Mouse (Mus musculus): ENCODE results near the gene Crygs. TPM values are rescaled to one million over a fixed set of nuclear protein-coding genes. Genes with fewer than 3 reads are reported as not detected.

The Crygs gene
- polyA plus RNA-seq, 1 experiment from 2014 or later = not detected

GRCm38 (mm10) chr16:22844061-22844801 lies 32.9 kb upstream of the Crygs start:
- Histone ChIP-seq H3K27ac (ENCODE audit: low read depth, low read length) (0 out of 2 replicates have a peak overlapping the region, but pooled peaks have one; percentile 26), H3K36me3 (ENCODE audit: control insufficient read depth, insufficient read depth, low read length) (no peaks in the 10 kb centered on the region), H3K4me2 (peak overlapping the region; percentile 81), H3K27me3 (replicated peaks; ENCODE audit: control insufficient read depth, insufficient read depth, low read length) (no peaks in the 10 kb centered on the region), H3K4me1 (replicated peaks; ENCODE audit: control insufficient read depth, insufficient read depth, low read length) (peaks cover 9% of the 10 kb centered on the region; the same call in 1 of the 2 replicates), H3K4me3 (ENCODE audit: low read depth, low read length) (peak overlapping the region; percentile 53), H3K9ac (ENCODE audit: low read depth, low read length) (peak overlapping the region; percentile 66), H3K9me3 (ENCODE audit: control insufficient read depth, low read length) (no peaks in the 10 kb centered on the region)
- WGBS = 11% methylated on average over 25 of the region's 26 CpGs
- ATAC-seq (replicated peaks; ENCODE audit: low FRiP score) (peak; percentile 88), DNase-seq (ENCODE audit: low spot score) (peak; percentile 75)

DNA sequence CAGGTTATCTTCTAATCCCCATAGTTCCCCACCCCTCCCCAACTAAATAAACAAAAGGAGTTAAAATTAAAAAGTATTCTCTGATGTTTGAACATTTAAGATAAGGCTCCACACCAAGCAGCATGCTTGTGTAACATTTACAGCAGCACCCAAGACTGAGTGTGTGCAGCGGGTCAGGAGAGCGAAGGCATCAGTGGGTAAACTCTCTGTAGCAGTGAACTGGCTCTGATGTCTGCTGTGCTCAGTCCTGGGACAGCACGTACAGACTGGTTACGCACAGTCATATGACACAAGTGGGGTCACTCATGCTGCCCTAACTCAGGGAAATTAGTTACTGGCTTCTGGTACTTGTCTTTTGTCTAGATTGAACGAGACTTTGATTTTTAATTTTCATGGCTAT lies 31.5 kb upstream of the Crygs start:
- Histone ChIP-seq H3K27me3 (replicated peaks; ENCODE audit: control insufficient read depth, insufficient read depth, low read length) (no peaks in the 10 kb centered on the region), H3K9me3 (ENCODE audit: control insufficient read depth, low read length) (no peaks in the 10 kb centered on the region), H3K27ac (ENCODE audit: low read depth, low read length) (no peak overlapping the region), H3K9ac (ENCODE audit: low read depth, low read length) (no peak overlapping the region), H3K36me3 (ENCODE audit: control insufficient read depth, insufficient read depth, low read length) (0 out of 2 replicates have a peak, but pooled peaks cover 5% of the 10 kb centered on the region), H3K4me2 (no peak overlapping the region), H3K4me1 (replicated peaks; ENCODE audit: control insufficient read depth, insufficient read depth, low read length) (peaks cover 9% of the 10 kb centered on the region; the same call in 1 of the 2 replicates), H3K4me3 (ENCODE audit: low read depth, low read length) (no peak overlapping the region)
- 94% methylated on average over 5 of the region's 5 CpGs for WGBS
- DNase-seq (ENCODE audit: low spot score) (no peak), ATAC-seq (replicated peaks; ENCODE audit: low FRiP score) (no peak)

DNA sequence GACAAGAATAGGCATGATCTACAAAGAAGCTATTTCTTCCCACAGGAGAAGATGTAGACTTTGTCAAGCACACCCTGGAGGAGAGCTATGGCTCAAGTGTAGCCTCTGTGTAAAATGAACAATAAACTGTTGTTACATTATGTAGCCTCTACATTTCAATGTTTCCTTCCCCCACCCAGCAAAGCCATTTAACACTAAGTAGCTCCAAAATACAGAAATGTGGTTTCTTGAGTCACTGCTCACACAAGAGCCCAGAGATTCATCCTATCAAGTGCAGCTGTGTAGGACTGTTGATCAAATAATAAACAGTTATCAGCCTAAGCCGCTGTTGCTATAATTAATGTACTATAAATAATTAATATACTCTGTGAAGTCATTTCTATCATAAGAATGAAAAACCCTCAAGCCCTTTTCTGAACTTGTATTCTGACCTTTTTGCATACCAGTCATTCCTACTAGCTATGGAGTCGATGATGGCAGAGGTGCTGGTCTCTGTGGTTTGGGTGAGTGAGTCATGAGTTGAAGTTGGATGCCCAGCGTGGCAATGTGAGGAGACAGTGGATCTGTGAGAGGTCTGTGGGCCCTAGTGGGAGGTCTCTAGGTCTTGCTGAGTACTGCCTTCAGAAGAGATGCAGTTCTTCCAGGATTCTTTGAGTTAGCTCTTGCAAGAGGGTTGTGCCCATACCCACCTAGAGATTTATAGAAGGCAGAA lies 27.9 kb upstream of the Crygs start:
- DNase-seq (ENCODE audit: low spot score) (no peak), ATAC-seq (replicated peaks; ENCODE audit: low FRiP score) (no peak)
- 84% methylated on average over 3 of the region's 3 CpGs for WGBS
- H3K9me3 ChIP-seq (ENCODE audit: control insufficient read depth, low read length) = no peaks in the 10 kb centered on the region
- no peaks in the 10 kb centered on the region for H3K27me3 ChIP-seq (replicated peaks; ENCODE audit: control insufficient read depth, insufficient read depth, low read length)
- H3K36me3 ChIP-seq (ENCODE audit: control insufficient read depth, insufficient read depth, low read length) = peaks cover 19% of the 10 kb centered on the region
- no peak overlapping the region for H3K27ac ChIP-seq (ENCODE audit: low read depth, low read length)
- no peaks in the 10 kb centered on the region; the same call in 1 of the 2 replicates for H3K4me1 ChIP-seq (replicated peaks; ENCODE audit: control insufficient read depth, insufficient read depth, low read length)
- no peak overlapping the region for H3K4me2 ChIP-seq
- H3K9ac ChIP-seq (ENCODE audit: low read depth, low read length) = no peak overlapping the region
- H3K4me3 ChIP-seq (ENCODE audit: low read depth, low read length) = no peak overlapping the region

DNA sequence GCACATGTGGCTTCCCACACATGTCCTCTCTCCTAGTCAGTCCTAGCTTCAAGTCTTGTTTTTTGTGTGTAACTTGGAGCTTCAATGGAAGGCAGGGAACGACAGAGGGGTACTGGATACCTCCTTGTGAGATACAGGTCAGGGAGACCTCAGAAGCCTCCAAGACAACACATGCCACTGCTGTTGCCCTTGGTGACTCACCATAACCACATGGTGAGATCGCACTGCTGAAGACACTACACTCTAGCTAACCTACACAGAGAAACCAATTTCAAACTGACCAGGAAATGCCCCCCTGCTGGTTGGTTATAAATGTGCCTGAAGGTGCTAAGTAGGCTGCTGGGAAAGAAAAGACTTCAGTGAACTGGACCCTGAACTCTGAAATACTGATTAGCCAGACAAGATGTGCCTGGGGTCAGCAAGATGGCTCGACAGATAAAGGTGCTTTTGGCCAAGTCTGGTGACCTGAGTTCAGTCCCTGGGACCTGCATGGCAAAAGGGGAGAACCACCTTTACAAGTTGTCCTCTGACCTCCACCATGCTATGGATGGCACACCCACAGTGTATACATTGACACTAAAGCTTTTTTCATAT lies 21.7 kb upstream of the Crygs start:
- Histone ChIP-seq H3K4me2 (no peak overlapping the region), H3K27ac (ENCODE audit: low read depth, low read length) (no peak overlapping the region), H3K4me1 (replicated peaks; ENCODE audit: control insufficient read depth, insufficient read depth, low read length) (no peaks in the 10 kb centered on the region), H3K36me3 (ENCODE audit: control insufficient read depth, insufficient read depth, low read length) (peaks cover 24% of the 10 kb centered on the region), H3K4me3 (ENCODE audit: low read depth, low read length) (no peak overlapping the region), H3K27me3 (replicated peaks; ENCODE audit: control insufficient read depth, insufficient read depth, low read length) (no peaks in the 10 kb centered on the region), H3K9ac (ENCODE audit: low read depth, low read length) (no peak overlapping the region), H3K9me3 (ENCODE audit: control insufficient read depth, low read length) (no peaks in the 10 kb centered on the region)
- 90% methylated on average over 3 of the region's 3 CpGs for WGBS
- ATAC-seq (replicated peaks; ENCODE audit: low FRiP score) = 0 out of 2 replicates have a peak, but pooled peaks have one; percentile 34
- DNase-seq (ENCODE audit: low spot score) = no peak

DNA sequence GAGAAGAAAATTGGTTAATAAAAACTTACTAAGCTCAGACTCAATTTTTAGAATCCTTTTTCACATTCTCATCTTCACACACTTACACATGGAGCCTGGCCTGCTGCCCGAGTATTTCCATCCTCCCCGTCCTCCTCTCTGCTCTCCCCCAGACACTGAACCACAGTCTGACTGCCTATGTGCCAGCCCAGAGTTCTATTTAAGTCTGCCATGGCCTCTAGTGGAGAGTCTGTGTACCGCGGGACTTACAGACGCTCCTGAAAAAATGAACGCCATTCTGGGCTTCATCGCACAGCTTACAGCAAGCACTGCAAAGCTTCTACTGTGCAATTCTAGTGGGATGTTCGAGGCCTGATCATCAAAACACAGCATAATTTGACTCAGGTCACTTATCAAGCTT lies 9.4 kb upstream of the Crygs start:
- H3K27me3 ChIP-seq (replicated peaks; ENCODE audit: control insufficient read depth, insufficient read depth, low read length) = no peaks in the 10 kb centered on the region
- DNase-seq (ENCODE audit: low spot score) = no peak
- no peak overlapping the region for H3K4me3 ChIP-seq (ENCODE audit: low read depth, low read length)
- no peaks in the 10 kb centered on the region for H3K4me1 ChIP-seq (replicated peaks; ENCODE audit: control insufficient read depth, insufficient read depth, low read length)
- 68% methylated on average over 8 of the region's 8 CpGs for WGBS
- no peak overlapping the region for H3K4me2 ChIP-seq
- peaks cover 4% of the 10 kb centered on the region; the same call in 1 of the 2 replicates for H3K36me3 ChIP-seq (ENCODE audit: control insufficient read depth, insufficient read depth, low read length)
- H3K9me3 ChIP-seq (ENCODE audit: control insufficient read depth, low read length) = no peaks in the 10 kb centered on the region
- H3K27ac ChIP-seq (ENCODE audit: low read depth, low read length) = no peak overlapping the region
- no peak for ATAC-seq (replicated peaks; ENCODE audit: low FRiP score)
- H3K9ac ChIP-seq (ENCODE audit: low read depth, low read length) = no peak overlapping the region

GRCm38 (mm10) chr16:22807468-22808070 lies 3.8 kb downstream of the Crygs start:
- H3K4me3 ChIP-seq (ENCODE audit: low read depth, low read length) = no peak overlapping the region

DNA sequence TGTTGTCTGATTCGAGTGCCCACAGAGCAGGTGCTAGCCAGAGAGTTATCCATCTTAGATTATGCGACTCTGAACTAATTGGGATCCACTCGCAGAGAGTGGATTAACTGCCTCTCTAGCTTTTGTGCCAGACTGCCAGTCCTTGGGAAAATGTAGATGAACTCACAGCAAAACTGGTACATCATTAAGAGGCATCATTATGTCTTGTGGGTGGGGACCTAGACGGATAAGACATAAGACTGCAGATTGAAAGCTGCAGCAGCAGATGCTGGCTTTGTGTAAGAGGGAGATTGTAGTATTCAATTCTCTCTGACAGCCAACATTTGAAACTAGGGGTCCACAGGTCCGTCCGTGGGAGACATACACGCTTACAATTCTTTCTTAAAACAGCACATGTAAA lies 8.6 kb downstream of the Crygs start:
- ATAC-seq (replicated peaks; ENCODE audit: low FRiP score) = no peak
- H3K4me2 ChIP-seq = no peak overlapping the region
- H3K4me3 ChIP-seq (ENCODE audit: low read depth, low read length) = no peak overlapping the region
- H3K4me1 ChIP-seq (replicated peaks; ENCODE audit: control insufficient read depth, insufficient read depth, low read length) = no peaks in the 10 kb centered on the region
- no peak for DNase-seq (ENCODE audit: low spot score)
- H3K27ac ChIP-seq (ENCODE audit: low read depth, low read length) = no peak overlapping the region
- H3K9ac ChIP-seq (ENCODE audit: low read depth, low read length) = no peak overlapping the region
- no peaks in the 10 kb centered on the region for H3K36me3 ChIP-seq (ENCODE audit: control insufficient read depth, insufficient read depth, low read length)
- H3K27me3 ChIP-seq (replicated peaks; ENCODE audit: control insufficient read depth, insufficient read depth, low read length) = no peaks in the 10 kb centered on the region
- no peaks in the 10 kb centered on the region for H3K9me3 ChIP-seq (ENCODE audit: control insufficient read depth, low read length)
- WGBS = 79% methylated on average over 7 of the region's 7 CpGs

More at GRCm38 (mm10) chr16:22807468-22808070, 3.8 kb downstream of the Crygs start:
- no peak for ATAC-seq (replicated peaks; ENCODE audit: low FRiP score)
- Histone ChIP-seq H3K36me3 (ENCODE audit: control insufficient read depth, insufficient read depth, low read length) (no peaks in the 10 kb centered on the region), H3K4me2 (peak overlapping the region; percentile 35), H3K4me1 (replicated peaks; ENCODE audit: control insufficient read depth, insufficient read depth, low read length) (no peaks in the 10 kb centered on the region), H3K9ac (ENCODE audit: low read depth, low read length) (no peak overlapping the region), H3K27ac (ENCODE audit: low read depth, low read length) (no peak overlapping the region), H3K27me3 (replicated peaks; ENCODE audit: control insufficient read depth, insufficient read depth, low read length) (no peaks in the 10 kb centered on the region), H3K9me3 (ENCODE audit: control insufficient read depth, low read length) (no peaks in the 10 kb centered on the region)
- DNase-seq (ENCODE audit: low spot score) = no peak
- whole genome bisulfite sequencing = 14% methylated on average over 17 of the region's 17 CpGs

GRCm38 (mm10) chr16:22800849-22801109 lies 10.6 kb downstream of the Crygs start:
- no peak for ATAC-seq (replicated peaks; ENCODE audit: low FRiP score)

More at GRCm38 (mm10) chr16:22800849-22801109, 10.6 kb downstream of the Crygs start:
- Histone ChIP-seq H3K27me3 (replicated peaks; ENCODE audit: control insufficient read depth, insufficient read depth, low read length) (no peaks in the 10 kb centered on the region), H3K27ac (ENCODE audit: low read depth, low read length) (no peak overlapping the region), H3K9me3 (ENCODE audit: control insufficient read depth, low read length) (no peaks in the 10 kb centered on the region), H3K4me1 (replicated peaks; ENCODE audit: control insufficient read depth, insufficient read depth, low read length) (no peaks in the 10 kb centered on the region), H3K4me3 (ENCODE audit: low read depth, low read length) (no peak overlapping the region), H3K36me3 (ENCODE audit: control insufficient read depth, insufficient read depth, low read length) (no peaks in the 10 kb centered on the region), H3K4me2 (no peak overlapping the region), H3K9ac (ENCODE audit: low read depth, low read length) (no peak overlapping the region)
- 62% methylated on average over 5 of the region's 5 CpGs for WGBS
- no peak for DNase-seq (ENCODE audit: low spot score)

Measured in liver, embryonic 11.5 days (tissue).